Mouse (Mus musculus): ENCODE data around the gene Sox5.

Gene Sox5

DNA sequence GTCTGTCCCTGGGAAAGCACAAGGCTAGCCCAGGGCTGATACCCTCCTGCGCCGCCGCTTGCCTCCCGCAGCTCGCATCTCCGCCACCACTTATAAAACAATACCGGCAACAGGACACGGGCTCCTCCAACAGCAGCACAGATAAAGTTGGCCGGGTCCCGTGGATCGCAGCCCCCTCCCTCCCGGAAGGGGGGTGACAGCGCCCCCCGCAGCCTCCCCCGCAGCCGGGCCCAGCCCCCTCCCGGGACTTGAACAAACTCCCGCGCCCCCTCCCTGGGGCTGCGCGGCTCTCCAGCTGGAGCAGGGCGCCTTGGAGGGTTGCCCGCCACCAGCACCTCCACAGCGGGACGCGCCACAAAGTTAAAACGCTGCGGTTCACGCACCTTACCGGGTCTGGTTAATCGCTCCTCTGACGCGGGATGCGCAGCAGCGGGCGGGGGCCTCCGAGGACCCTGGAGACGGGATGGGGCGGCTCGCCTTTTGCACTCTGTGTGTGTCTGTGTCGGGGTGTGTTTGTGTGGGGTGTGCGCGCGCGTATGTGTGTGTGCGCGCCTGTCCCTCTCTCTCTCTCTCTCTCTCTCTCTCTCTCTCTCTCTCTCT, at the start of gene Sox5:
TSS of gene Sox5 (minus strand) at position 547 of the 600 bp plus-strand sequence.
- no peak for DNase-seq (ENCODE audit: low read depth, low spot score)

DNA sequence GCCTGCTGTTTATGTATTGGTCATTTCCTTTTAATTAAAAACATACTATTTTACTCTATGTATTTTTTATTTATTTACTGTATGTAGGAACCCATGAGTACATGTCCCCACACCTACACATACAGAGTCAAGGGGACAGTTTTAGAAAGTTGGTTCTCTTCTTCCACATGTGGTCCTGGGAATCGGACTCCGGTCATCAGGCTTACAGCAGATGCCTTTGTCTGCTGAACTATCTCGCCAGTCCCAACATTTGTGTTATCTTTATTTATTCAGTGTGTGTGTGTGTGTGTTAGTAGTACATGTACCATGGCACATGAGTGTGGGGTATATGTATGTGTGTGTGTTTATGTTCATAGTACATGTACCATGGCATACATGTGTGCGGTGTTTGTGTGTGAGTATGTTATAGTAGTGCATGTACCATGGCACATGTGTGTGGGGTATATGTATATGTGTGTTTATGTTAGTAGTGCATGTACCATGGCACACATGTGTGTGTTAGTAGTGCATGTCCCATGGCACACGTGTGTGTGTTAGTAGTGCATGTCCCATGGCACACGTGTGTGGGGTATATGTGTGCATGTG, 43.3 kb upstream of the Sox5 start:
- no peak for DNase-seq (ENCODE audit: low read depth, low spot score)

DNA sequence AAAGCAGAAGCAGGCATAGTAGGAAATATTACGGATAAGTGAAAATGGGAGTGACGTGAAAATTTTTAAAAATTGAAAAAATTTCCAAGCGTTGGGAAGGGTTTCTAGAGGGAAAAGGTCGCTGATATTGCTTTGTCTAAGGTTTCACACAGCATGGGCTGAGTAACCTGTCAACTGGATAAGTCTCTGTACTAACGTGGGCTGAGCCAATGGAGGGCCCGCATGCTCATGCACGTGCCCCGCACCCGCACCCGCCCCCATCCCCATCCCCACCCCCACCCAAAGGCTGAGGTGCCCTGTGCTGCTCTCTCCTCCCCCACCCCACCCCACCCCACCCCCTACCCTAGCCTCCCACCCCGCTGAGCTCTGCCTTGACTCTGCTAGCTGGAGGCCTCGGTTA, 42.4 kb upstream of the Sox5 start:
- DNase-seq (ENCODE audit: low read depth, low spot score), result no peak

DNA sequence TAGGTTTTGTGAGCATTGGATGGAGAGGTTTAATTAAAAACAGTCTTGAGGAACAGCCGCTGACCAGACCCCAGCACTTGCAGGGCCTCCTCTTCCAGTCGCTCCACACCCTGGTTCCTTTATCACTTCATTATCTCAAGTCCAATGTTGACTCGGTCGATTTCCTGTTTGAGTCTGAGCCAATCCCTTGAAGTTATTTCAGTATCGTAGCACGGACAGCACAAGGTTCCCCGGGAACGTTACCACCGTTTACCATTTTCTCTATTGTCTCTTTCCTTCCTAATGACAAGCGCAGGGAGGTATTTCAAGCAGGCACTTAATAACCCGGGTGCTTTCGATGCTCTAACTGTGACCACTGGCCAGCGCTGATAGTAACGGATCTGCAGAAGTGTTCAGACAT, 40.8 kb upstream of the Sox5 start:
- no peak for DNase-seq (ENCODE audit: low read depth, low spot score)

DNA sequence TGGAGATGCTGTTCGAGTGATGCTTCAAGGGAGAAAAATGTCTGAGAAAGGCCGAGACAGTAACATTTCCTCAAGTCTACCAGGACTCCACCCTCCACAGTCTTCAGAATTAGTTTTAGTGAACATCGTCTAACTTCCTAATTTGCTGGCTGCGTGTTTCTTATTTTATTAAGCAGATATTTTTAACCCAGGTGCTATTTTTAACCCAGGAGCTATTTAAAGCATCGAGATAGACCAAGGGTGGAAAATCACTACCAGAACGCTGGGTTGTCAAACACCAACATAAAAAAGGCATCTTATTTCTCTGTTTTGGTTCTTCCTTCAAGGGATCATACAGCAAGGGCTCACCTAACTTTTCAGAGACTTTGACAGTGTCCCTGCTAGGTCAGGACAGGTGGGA, 39.2 kb upstream of the Sox5 start:
- no peak for DNase-seq (ENCODE audit: low read depth, low spot score)

DNA sequence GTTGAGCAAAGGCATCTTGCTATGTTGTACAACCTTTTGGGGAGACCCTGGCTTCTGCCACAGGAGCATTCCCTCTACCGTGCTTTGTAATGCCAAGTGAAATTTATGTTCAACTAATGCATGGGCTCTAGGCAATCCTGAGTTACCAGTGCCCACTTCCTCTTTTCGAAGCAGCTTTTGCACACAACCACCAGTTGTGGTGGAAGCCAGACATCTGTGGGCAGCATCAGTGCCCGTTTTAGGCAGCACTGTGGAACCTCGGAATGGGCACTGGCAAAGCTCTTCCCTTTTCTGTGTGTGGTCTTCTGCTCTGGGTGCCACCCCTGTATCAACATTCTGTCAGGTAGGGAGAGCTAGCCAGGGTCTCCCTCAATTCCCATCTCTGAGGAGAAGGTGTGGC, 36.2 kb upstream of the Sox5 start:
- no peak for DNase-seq (ENCODE audit: low read depth, low spot score)

DNA sequence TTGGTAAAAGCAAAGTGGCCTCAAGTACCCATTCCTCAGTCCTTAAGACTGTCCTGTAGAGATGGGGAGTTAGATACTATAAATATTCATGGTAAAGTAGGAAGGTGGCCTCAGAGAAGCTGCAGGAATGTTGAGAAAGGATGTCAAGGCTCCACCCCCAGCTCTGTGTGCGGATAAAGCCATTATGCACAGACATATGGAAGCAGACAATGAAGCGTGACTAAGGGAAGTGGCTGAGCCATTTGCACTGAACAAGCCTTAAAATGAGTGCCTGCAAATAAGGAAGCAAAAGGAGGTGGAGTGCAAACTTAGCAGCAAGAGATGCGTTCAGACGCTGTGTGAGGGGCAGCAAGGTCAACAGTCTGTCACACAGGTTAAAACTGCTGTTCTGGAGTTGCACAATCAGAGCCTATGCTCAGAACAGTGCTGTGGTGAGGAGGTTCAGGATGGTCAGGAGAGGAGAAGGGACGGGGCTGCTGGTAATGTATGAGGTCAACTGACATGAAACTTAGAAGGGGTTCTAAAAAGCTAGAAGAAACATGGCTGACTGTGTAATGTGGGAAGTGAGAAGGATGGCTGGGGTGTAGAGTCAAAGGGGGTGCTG, 35.7 kb upstream of the Sox5 start:
- DNase-seq (ENCODE audit: low read depth, low spot score), result no peak

DNA sequence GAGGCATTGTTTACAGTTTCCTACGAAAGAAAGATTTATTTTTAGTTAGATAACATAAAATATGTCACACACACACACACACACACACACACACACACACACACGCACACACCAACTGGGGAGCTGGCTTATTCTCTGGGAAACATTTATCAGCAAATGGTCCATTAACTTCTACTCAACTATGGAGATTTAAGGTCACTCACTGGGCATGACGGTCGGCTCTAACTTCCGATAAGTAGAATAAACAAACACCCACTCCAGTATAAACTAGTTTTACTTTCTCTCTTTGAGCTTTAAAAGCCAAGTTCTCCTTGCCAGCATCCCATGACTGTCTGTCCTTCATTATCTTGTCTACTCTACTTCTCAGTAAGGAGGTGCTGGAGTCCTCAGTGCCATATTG, 33.8 kb upstream of the Sox5 start:
- no peak for DNase-seq (ENCODE audit: low read depth, low spot score)

DNA sequence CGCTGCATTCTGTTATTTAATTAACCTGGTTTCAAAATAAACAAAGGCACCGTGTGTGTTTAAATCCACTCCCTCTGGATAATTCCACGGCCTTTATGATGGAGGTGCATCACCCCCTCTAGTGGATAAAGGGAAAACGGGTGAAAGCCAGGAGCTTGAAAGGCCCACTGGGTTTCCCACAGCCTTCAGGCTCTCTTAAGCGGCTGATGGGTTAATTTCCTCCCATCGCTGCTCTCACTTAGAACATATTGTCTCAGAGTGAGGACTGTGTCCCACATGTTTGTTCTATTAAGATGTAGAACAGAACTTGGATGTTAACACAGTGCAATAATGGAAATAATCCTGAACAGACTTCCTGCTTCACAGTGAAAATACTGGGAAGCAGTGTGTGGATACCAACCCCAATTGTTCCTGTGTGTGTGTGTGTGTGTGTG, 33.2 kb upstream of the Sox5 start:
- DNase-seq (ENCODE audit: low read depth, low spot score), result no peak

DNA sequence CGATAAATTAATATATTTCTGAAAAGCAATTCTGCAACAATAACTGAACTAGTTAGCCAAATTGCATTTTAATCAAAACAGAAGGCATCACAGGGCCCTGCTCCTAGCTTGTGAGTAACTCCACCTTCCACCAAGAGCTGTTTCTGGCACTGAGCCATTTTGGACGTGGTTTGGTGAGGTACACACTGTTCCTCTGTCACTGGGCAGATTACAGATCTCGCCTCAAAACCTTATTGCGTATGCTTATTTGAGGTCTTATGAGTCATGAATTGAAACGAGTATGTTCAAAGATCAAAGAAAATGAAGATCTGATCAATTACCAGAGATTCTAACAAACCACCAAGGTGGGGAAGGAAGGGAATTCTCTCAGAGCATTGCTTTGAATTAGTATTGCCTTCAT, 22.5 kb upstream of the Sox5 start:
- no peak for DNase-seq (ENCODE audit: low read depth, low spot score)

DNA sequence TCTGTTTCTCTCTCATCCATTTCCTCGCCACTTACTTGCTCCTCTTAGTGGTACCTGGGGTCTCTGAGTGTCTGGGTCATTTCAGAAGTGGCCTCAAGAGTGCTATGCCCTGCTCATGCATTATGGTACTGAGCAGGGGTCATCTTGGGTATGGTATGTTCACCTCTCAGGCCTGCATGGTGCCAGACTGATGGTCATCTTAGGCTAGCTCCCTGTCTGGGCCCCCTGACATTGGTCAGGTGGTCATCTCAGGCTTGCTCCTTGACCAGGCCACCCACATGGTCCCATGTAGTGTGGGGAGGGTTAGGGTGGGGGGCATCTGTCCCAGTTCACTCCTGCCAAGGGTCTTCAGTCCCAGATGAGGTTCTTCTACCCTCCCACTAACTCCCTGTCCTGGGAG, 21.3 kb upstream of the Sox5 start:
- DNase-seq (ENCODE audit: low read depth, low spot score), result no peak

DNA sequence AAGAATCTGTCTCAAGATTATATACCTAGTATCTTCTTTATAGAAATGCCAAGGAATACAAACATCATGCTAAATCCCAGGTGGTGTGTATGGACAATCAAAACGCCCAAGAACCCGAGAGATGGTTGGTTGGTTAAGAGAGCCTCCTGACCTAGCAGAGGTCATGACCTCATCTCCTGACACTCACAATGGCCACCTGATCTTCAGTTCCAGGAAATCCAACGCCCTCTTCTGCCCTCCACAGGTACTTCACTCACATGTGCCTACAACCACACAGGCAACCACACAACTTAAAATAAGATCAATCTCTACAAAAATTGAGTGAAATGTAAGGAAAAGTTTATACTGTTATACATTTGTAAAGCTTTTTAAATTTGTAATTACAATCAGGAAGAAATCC, 12.6 kb upstream of the Sox5 start:
- DNase-seq (ENCODE audit: low read depth, low spot score), result no peak

DNA sequence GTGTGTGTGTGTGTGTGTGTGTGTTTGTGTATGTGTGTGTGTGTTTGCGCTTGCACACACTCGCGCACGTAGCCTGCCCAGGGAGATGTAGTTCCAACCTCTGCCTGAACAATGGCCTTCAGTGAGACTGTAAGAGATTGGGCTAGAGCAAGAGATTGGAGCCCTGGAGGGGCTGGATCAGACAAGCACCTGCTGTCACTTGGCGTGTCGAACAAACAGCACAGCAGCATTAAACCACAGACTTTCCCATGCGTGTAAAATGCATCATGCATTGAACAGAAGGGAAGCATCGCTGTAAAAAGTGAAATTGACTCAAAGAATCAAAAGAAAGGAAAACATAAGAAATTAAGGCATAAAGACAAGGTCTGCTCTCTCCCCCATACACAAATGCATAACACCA, 11.1 kb upstream of the Sox5 start:
- DNase-seq (ENCODE audit: low read depth, low spot score), result no peak

DNA sequence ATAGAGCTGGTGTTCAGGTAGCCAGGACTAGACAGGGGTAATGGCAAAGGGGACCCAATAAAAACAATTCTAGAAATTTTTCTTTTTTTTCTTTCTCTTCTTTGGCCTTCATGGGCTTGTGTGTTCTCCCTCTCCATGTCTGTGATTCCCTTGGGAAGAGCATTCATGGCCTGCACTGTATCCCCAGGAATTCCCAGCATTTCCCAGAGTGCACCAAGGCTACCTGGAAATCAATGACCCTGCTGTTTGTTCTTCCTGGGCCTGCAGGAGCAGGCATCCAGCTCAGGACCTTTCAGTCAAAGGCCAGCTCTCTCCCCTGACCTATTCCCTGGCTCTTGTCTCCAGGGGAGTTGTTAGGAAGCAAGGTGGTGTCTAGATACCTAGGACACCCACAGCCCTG, 1.5 kb upstream of the Sox5 start:
- DNase-seq (ENCODE audit: low read depth, low spot score), result no peak

DNA sequence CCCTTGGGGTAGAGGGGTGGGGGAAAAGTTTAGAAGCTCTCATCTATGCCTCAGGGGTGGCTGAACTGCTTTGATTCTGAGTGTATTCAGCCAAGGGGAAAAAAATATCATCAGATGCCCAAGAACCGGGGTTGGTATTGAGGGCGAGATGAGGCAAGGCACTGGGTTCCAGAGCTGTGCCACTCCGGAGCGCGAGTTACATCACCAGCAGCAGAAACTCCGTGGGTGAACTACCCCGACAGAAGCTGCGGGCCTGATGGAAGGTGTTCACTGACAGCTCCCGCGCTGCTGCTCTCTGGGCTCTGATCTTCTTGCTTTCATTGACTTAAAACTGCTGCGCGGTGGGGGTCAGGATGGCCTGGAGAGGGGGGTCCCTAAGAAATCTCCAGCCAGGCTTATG, 1.1 kb upstream of the Sox5 start:
- no peak for DNase-seq (ENCODE audit: low read depth, low spot score)

DNA sequence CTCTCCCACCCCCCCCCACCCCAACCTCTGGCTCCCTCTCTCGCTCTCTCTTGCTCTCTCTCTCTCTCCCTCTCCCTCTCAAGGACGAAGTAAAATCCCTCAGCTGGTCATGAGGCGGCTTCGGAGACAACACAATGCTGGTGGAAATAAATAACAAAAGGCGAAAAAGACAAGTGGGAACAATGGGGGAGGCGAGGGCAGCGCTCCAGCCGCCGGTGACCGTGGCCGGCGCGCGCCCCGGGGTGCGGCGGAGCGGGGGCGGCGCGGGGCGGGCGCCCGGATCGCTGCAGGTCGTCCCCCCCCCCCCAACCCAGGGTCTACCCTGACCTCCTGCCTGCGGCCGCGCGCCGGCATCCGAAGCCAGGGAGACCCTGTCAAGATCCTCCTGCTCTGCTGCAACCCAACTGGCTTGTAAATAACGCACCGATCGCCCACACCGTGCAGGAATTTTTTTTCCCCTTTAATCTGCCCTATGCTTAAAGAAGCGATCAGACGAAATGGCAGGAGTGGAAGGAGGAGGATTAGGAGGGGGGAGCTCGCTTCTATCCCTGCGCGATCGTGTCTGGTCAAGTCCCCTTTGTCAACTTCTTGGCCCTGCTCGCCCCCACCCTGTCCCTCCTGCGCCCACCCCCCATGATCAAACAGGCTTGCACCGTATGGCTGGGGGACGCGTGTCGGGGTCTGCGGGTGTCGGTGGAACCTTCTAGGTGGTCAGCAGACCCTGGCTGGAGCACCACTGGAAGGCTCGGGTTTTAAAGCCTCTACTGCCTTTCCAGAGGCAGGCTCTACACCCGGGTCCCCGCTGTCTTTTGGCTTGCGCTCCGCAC, 467 bp upstream of the Sox5 start:
- no peak for DNase-seq (ENCODE audit: low read depth, low spot score)

DNA sequence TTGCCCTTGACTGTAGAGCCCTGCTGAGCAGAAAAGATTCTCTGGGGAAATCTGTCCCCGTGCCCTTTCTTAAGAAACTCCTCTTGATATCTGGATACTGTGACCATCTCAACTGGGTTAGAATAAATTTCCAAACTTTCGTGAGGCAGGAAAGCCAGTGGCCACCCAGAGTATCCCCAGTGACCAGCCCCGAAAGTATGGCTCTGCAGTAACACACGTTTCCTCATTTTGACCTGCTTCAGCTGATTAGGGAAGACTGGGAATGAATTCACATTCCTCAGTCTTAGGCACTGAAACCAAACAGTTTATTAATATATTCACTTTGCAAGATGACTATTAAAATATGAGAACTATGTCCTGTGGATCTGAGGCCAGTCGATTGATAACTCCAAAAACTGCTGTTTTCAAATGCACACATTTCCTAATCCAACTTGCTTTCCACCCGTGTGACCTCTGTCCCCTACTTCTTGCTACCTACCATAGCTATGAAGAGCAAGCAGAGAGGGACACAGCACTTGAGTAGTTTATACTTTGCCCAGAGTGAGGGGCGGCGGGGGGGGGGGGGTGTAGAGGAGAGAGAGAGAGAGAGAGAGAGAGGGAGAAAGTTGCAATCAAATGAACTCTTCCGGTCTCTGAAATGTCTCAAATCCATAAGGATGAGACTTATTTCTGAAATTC, 1.0 kb downstream of the Sox5 start:
- DNase-seq (ENCODE audit: low read depth, low spot score), result no peak

DNA sequence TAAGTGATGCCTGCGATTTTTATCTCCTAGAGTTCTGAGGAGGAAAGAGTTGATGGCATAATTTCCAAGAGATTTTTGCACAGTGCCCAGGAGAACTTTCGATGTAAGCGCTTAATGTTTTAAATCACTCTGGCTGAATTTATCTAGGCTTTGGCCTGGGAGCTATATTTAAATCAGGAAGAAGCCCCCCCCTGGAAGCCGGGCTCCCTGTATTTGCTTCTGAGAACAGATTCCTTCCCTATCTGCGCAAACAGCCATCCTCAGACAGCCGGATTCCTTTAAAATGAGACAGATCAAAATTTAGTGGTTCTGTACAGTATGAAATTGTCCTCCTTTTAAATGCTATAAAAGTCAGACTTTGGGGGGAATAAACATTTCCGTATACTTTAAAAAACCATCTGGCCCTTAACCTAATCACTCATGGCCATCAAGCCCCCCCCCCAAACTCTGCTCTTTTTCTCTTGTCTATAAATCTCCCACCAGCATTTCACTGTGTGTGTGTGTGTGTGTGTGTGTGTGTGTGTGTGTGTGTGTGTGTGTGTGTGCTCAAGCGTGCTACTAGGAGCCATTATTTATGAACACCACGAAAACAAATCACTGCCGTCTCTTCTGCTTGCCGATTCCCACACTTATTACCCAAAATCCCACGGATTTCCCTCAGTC, 1.7 kb downstream of the Sox5 start:
- DNase-seq (ENCODE audit: low read depth, low spot score), result no peak

DNA sequence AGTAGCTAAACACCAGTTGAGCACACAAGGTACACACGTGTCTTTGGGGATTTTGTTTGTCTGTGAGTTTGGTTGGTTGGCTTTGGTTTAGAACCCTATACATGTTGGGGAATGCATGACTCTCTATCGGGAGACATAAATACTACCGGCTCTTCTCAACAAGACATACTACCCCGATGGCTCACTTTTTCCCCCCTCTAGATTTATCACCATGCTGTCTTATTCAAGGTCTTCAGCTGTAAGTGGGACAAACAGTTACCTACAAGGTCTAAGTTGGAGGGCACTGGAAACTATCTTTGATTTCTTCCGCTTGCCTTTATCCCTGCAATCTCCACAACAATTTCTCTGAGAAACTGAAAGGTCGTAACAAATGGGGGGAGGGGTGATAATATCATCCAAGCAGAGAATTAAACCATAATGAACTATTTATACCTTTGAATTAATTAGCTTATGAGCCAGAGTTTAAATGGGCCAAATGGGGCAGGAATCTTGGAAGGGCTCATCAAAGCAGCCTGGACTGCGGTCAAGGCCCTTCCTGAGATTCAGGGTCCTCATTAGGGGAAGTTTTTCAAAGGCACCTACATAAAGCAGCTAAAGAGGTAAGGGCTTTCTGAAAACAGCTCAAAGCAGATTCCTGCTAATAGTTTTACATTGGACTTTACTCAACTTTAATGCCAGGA, 4.3 kb downstream of the Sox5 start:
- no peak for DNase-seq (ENCODE audit: low read depth, low spot score)

DNA sequence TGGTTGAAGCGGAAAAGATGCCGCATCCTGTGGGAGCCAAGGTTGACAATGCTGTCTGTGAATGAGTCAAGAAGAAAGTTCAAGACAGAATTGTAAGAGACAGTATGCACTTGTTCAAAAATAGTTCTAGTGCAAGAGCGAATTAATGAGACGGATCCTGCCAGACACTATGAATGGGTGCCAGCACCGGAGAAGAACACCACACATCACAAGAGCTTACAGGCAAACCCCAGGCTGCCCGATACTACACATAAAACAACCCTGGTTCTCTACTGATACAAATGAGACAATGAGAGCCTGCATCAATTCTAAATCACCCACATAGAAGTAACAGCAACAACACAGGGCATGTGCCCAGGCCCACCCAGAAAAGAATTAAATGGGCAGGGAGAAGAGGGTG, 8.0 kb downstream of the Sox5 start:
- DNase-seq (ENCODE audit: low read depth, low spot score), result no peak

DNA sequence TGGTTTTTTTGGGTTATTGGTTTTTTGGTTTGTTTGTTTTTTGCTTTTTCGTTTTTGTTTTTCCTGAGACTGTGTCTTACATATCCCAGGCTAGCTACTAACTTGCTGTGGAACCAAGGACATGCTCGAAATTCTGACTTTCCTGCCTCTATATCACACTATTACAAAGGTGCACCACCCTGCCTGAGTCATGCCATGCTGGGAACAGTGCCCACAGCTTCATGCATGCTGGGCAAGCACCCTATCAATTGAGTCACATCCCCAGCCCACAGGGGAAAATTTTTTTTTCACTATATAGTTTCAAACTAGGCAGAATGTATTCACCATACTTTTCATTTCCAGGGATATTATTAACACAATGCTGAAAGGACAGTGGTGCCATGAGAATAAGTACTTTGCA, 8.8 kb downstream of the Sox5 start:
- DNase-seq (ENCODE audit: low read depth, low spot score), result no peak

Measured in skeletal muscle tissue, adult 2 months (tissue).